Mouse (Mus musculus): ENCODE measurements around the gene Nova2.

The Nova2 gene

DNA sequence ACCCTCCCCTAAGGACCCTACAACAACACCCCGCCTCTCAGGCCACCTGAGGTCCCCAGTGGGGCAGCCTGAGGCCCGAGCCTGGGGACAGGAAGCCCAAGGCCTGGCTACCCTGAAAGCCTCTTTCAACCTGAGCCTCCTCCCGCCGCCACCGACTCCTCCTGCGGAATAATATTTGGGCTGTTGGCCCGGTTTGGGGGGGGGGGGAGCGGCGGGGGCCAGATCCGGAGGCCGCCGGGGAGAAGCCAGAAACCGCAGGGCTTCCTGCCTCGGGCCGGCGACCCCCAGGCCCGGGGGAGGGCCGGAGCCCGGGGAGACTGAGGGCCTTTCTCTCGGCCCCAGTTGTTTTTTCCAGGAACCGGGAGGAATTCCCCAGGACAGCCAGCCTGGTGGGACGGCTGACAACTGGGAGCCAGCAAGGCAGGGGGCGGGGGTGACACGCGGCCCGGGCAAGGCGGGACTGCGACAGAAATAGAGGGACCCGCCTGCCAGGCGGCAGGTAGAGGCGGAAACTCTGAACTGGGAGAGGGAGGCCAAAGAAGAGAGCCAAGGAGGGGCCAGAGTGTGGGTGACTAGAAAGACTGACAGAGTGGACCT, 86.4 kb downstream of the Nova2 start:
- no peak for DNase-seq (ENCODE audit: low read depth, low spot score)

DNA sequence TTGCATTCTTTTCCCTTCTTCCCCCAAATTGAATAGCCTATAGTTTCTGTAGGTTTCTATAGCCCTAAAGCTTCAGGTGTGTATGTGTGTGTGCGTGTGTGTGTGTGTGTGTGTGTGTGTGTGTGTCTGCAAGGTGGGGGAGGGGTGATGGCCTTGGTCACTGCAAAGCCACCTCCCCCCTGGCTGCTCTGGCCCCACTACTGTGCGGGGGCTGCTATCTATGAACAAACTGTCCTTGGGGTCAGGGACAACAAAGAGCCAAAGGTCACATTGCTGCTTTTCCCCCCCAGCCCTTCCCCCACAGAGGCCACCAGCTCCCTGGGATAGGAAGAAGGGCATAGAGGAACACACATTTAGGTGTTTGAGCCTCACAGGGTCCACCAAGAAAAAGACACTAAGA, 87.2 kb downstream of the Nova2 start:
- no peak for DNase-seq (ENCODE audit: low read depth, low spot score)

DNA sequence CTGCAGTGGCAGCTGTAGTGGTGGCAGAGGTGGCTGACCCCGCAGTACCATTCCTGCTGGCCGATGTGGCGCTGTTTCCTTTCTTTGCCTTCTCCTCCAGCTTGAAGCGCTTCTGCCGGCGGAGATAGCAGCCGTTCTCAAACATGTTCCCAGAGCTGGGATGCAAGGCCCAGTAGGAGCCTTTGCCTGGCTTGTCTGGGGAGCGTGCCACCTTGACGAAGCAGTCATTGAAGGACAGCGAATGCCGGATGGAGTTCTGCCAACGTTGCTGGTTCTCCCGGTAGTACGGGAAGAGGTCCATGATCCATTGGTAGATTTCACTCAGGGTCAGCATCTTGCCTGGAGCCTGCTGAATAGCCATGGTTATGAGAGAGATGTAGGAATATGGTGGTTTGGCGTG, 88.8 kb downstream of the Nova2 start:
- no peak for DNase-seq (ENCODE audit: low read depth, low spot score)

Measured in CD4-positive helper T cell, adult 2 months (primary cell).